Mouse (Mus musculus): ENCODE results near the gene Gm42791. TPM values are rescaled to one million over a fixed set of nuclear protein-coding genes. Genes with fewer than 3 reads are reported as not detected.

Gene Gm42791
- polyA plus RNA-seq, 1 experiment, result not detected

DNA sequence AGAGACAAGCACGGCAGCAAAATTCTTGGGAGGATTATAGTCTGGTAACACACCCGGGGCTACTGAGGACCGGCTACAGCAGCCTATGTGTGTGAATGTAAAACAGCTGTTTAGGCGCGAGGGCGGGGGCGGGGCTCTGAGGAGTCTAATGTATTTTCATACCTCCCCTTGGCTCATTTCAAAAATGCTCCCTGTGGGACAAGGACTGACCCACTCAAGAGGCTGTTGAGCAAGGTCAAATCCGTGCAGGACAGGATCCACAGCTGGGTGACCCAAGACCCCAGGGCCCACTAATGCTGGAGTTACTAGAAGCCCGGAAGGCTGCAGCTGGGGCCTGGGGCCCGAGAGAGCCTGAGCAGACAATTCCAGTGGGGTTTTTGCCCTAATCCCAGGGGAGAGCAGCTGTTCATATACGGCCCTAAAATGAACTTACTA lies 55.0 kb downstream of the Gm42791 start:
- Histone ChIP-seq H3K4me3 (ENCODE audit: low read depth, low read length) (no peak overlapping the region), H3K4me1 (ENCODE audit: control insufficient read depth, insufficient read depth, insufficient read length, low read length) (no peaks in the 10 kb centered on the region), H3K27me3 (ENCODE audit: control insufficient read depth, insufficient read depth, low read length) (no peaks in the 10 kb centered on the region), H3K27ac (ENCODE audit: insufficient read depth, low read depth, low read length) (no peak overlapping the region), H3K36me3 (ENCODE audit: control insufficient read depth, insufficient read depth, low read length) (no peaks in the 10 kb centered on the region)
- WGBS, result 73% methylated on average over 11 of the region's 11 CpGs
- TF ChIP-seq CTCF (IDR thresholded peaks at IDR 0.05; ENCODE audit: extremely low read depth, insufficient read length, insufficient replicate concordance, low read depth, low read length) (no peak), POLR2A (IDR thresholded peaks at IDR 0.05; ENCODE audit: low read depth, low read length) (no peak)

DNA sequence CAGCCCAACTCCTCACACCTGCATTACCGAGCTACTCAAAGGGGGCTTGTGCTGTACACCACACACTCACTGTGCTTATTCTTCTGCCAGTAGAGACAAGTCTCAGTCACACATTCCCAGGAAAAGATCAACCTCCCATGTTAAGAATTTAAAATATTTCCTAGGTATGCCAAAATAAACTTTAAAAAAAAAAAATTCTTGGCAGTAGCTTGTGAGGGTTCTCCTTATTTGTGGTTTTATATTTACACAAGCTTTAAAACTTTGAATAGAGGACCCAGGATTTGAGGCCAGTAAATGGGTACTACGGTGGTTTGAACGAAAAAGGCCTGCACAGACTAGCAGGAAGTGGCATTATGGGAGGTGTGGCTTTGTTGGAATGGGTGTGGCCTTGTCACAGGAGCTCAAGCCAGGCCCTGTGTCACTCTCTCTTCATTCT lies 58.4 kb downstream of the Gm42791 start:
- no peak for TF ChIP-seq CTCF (IDR thresholded peaks at IDR 0.05; ENCODE audit: extremely low read depth, insufficient read length, insufficient replicate concordance, low read depth, low read length)
- no peak for TF ChIP-seq POLR2A (IDR thresholded peaks at IDR 0.05; ENCODE audit: low read depth, low read length)
- 71% methylated on average over 3 of the region's 3 CpGs for WGBS
- Histone ChIP-seq H3K27me3 (ENCODE audit: control insufficient read depth, insufficient read depth, low read length) (no peaks in the 10 kb centered on the region), H3K4me3 (ENCODE audit: low read depth, low read length) (no peak overlapping the region), H3K27ac (ENCODE audit: insufficient read depth, low read depth, low read length) (no peak overlapping the region), H3K36me3 (ENCODE audit: control insufficient read depth, insufficient read depth, low read length) (no peaks in the 10 kb centered on the region), H3K4me1 (ENCODE audit: control insufficient read depth, insufficient read depth, insufficient read length, low read length) (no peaks in the 10 kb centered on the region)

DNA sequence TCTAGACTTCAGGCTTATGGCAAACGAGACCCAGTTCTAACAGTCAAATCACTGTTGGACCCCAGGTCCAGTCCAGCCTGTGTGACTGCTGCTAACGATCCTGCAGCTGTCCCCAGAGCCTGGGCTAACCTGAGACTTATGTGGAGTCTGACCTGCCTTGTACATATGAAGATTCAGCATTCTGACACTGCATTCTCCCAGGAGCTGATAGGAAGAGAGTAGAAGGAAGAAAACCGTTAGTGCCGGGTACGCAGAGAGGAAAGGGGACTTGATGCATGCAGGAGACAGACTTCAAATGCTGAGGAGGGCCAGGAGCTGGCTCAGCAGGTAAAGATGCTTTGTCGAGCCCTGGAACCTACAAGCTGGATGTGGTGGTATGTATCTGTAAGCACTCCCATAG lies 59.1 kb downstream of the Gm42791 start:
- WGBS, result 89% methylated on average over 6 of the region's 6 CpGs
- Histone ChIP-seq H3K36me3 (ENCODE audit: control insufficient read depth, insufficient read depth, low read length) (no peaks in the 10 kb centered on the region), H3K27ac (ENCODE audit: insufficient read depth, low read depth, low read length) (no peak overlapping the region), H3K4me3 (ENCODE audit: low read depth, low read length) (no peak overlapping the region), H3K27me3 (ENCODE audit: control insufficient read depth, insufficient read depth, low read length) (no peaks in the 10 kb centered on the region), H3K4me1 (ENCODE audit: control insufficient read depth, insufficient read depth, insufficient read length, low read length) (peaks cover 2% of the 10 kb centered on the region; the same call in 1 of the 2 replicates)
- TF ChIP-seq CTCF (IDR thresholded peaks at IDR 0.05; ENCODE audit: extremely low read depth, insufficient read length, insufficient replicate concordance, low read depth, low read length) (no peak), POLR2A (IDR thresholded peaks at IDR 0.05; ENCODE audit: low read depth, low read length) (no peak)

DNA sequence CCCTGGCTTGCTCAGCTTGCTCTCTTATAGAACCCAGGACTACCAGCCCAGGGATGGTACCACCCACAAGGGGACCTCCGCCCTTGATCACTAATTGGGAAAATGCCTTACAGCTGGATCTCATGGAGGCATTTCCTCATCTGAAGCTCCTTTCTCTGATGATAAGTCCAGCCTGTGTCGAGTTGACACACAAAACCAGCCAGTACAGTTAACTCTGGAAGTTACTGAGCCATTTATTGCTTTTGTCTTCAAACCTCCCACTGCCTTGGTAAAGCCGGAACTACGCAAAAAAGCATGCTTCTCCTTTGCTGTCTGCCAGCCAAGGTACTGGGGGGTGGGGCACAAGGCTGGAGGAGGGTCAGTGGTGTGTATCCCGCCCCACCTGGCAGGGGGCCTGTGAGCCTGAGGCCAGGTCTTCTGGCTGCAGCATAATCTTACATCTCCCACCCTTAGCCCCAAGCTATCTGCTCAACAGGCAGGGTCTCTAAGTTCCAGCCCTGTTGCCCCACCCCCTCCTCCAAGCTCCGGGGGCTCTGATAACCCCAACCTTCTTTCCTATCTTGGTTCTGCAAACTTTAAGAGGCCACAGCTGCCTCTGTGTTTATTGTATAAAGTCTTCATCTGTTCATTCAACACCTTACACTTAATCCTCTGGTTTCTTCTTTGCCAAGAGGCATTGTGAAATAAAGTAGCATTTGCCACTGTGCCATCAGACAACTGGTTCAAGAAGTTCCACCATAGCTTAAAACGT lies 59.7 kb downstream of the Gm42791 start:
- no peak for TF ChIP-seq POLR2A (IDR thresholded peaks at IDR 0.05; ENCODE audit: low read depth, low read length)
- TF ChIP-seq CTCF (IDR thresholded peaks at IDR 0.05; ENCODE audit: extremely low read depth, insufficient read length, insufficient replicate concordance, low read depth, low read length), result no peak
- 51% methylated on average over 7 of the region's 7 CpGs for WGBS
- peaks cover 2% of the 10 kb centered on the region; the same call in 1 of the 2 replicates for H3K4me1 ChIP-seq (ENCODE audit: control insufficient read depth, insufficient read depth, insufficient read length, low read length)
- H3K36me3 ChIP-seq (ENCODE audit: control insufficient read depth, insufficient read depth, low read length), result no peaks in the 10 kb centered on the region
- H3K27ac ChIP-seq (ENCODE audit: insufficient read depth, low read depth, low read length), result no peak overlapping the region
- H3K4me3 ChIP-seq (ENCODE audit: low read depth, low read length), result no peak overlapping the region
- no peaks in the 10 kb centered on the region for H3K27me3 ChIP-seq (ENCODE audit: control insufficient read depth, insufficient read depth, low read length)

DNA sequence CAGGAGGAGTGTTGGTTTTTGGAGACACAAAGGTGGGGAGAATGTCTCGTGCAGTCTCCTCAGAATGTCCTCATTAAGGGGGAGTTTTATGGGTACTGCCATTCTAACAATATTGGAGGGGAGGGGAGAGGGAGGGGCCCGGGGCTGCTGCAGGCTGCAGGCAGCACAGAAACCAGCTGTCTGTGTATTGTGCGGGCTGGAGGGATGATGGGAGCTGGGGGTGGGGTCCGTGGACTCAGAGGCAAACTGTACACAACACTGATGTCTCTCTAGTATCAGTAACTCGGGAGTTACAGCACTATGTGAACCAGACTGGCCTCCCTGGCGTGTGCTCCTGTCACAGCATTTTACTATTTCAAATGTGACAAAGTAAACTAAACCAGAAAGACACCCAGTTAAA lies 60.5 kb downstream of the Gm42791 start:
- no peaks in the 10 kb centered on the region for H3K27me3 ChIP-seq (ENCODE audit: control insufficient read depth, insufficient read depth, low read length)
- no peak overlapping the region for H3K27ac ChIP-seq (ENCODE audit: insufficient read depth, low read depth, low read length)
- H3K4me3 ChIP-seq (ENCODE audit: low read depth, low read length), result no peak overlapping the region
- TF ChIP-seq POLR2A (IDR thresholded peaks at IDR 0.05; ENCODE audit: low read depth, low read length), result no peak
- no peak for TF ChIP-seq CTCF (IDR thresholded peaks at IDR 0.05; ENCODE audit: extremely low read depth, insufficient read length, insufficient replicate concordance, low read depth, low read length)
- H3K36me3 ChIP-seq (ENCODE audit: control insufficient read depth, insufficient read depth, low read length), result no peaks in the 10 kb centered on the region
- 39% methylated on average over 6 of the region's 6 CpGs for WGBS
- peaks cover 2% of the 10 kb centered on the region; the same call in 1 of the 2 replicates for H3K4me1 ChIP-seq (ENCODE audit: control insufficient read depth, insufficient read depth, insufficient read length, low read length)

DNA sequence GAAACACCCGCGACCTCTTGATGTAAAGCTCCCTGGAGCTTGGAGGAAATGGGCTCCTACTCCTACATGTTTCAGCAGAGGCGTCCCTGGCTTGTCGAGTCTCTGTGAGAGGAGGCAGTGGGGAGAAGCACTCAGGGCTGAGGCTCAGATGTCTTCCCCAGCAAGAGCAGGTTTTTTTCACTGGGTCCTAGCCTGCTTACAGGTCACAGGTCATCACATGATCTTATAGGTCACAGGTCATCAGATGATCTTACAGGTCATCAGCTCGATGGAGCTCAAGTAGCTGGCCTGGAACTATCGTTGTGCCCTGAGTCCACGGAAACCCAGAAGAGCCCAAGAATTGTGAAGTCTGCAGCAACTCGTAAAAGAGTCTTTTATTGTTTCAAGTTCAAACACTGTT lies 61.2 kb downstream of the Gm42791 start:
- Histone ChIP-seq H3K36me3 (ENCODE audit: control insufficient read depth, insufficient read depth, low read length) (no peaks in the 10 kb centered on the region), H3K27me3 (ENCODE audit: control insufficient read depth, insufficient read depth, low read length) (no peaks in the 10 kb centered on the region), H3K27ac (ENCODE audit: insufficient read depth, low read depth, low read length) (no peak overlapping the region), H3K4me1 (ENCODE audit: control insufficient read depth, insufficient read depth, insufficient read length, low read length) (peaks cover 5% of the 10 kb centered on the region), H3K4me3 (ENCODE audit: low read depth, low read length) (no peak overlapping the region)
- WGBS, result 46% methylated on average over 8 of the region's 8 CpGs
- no peak for TF ChIP-seq CTCF (IDR thresholded peaks at IDR 0.05; ENCODE audit: extremely low read depth, insufficient read length, insufficient replicate concordance, low read depth, low read length)
- no peak for TF ChIP-seq POLR2A (IDR thresholded peaks at IDR 0.05; ENCODE audit: low read depth, low read length)

DNA sequence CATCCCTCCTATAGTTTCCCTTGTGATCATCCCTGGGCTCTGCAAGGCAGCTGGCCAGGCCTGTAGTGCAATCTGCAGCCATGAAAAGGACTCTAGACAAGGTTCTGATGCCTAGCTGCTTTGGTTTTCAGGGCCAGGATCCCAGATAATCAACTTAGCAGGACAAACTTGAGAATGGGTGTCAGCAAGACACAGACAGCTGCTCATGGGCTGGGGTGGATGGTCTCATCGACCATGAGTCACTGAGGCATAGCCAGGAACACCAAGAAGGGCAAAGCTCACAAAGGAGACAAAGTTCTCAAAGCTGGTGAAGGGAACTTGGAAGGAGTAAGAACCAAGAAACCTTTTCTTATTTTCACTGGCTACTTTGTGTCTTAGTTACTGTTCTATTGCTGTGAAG lies 63.6 kb downstream of the Gm42791 start:
- Histone ChIP-seq H3K4me1 (ENCODE audit: control insufficient read depth, insufficient read depth, insufficient read length, low read length) (peaks cover 5% of the 10 kb centered on the region), H3K36me3 (ENCODE audit: control insufficient read depth, insufficient read depth, low read length) (no peaks in the 10 kb centered on the region), H3K27ac (ENCODE audit: insufficient read depth, low read depth, low read length) (no peak overlapping the region), H3K27me3 (ENCODE audit: control insufficient read depth, insufficient read depth, low read length) (no peaks in the 10 kb centered on the region), H3K4me3 (ENCODE audit: low read depth, low read length) (no peak overlapping the region)
- WGBS, result 43% methylated on average over 1 of the region's 1 CpGs
- no peak for TF ChIP-seq CTCF (IDR thresholded peaks at IDR 0.05; ENCODE audit: extremely low read depth, insufficient read length, insufficient replicate concordance, low read depth, low read length)
- TF ChIP-seq POLR2A (IDR thresholded peaks at IDR 0.05; ENCODE audit: low read depth, low read length), result no peak
